Mouse (Mus musculus) embryonic facial prominence, embryonic 15.5 days (tissue): ENCODE measurements around the gene Vegfa. TPM values are rescaled to one million over a fixed set of nuclear protein-coding genes. Genes with fewer than 3 reads are reported as not detected.

Experiments used
- ATAC-seq: fragments of 200-750 bp; cut with Nextera tagmentation; 2 replicates; pipeline ENCODE4 v1.8.0; 2017; ENCODE audit warnings: low read depth, moderate TSS enrichment; ENCODE audit not compliant: insufficient number of reproducible peaks, low FRiP score, low TSS enrichment
- H3K27ac ChIP-seq: fragments of 300-500 bp; sonication (generic); replicated peaks from 2 replicates; pipeline ENCODE4 v1.5.1; 2015; ENCODE audit warnings: mild to moderate bottlenecking, inconsistent platforms
- H3K27me3 ChIP-seq: fragments of 300-500 bp; sonication (generic); 2 replicates; pipeline ENCODE4 v1.6.1; 2015; ENCODE audit warnings: inconsistent platforms
- H3K36me3 ChIP-seq: fragments of 300-500 bp; sonication (generic); 2 replicates; pipeline ENCODE4 v1.6.1; 2015; ENCODE audit warnings: mild to moderate bottlenecking, inconsistent platforms
- H3K4me1 ChIP-seq: fragments of 300-500 bp; sonication (generic); 2 replicates; pipeline ENCODE4 v1.6.1; 2015; ENCODE audit warnings: inconsistent platforms
- H3K4me2 ChIP-seq: fragments of 300-500 bp; sonication (generic); replicated peaks from 2 replicates; pipeline ENCODE4 v1.6.1; 2015; ENCODE audit warnings: mild to moderate bottlenecking, inconsistent platforms
- H3K4me3 ChIP-seq: fragments of 300-500 bp; sonication (generic); replicated peaks from 2 replicates; pipeline ENCODE4 v1.5.1; 2015; ENCODE audit warnings: mild to moderate bottlenecking, inconsistent platforms
- H3K9ac ChIP-seq: fragments of 300-500 bp; sonication (generic); 2 replicates; pipeline ENCODE4 v1.6.1; 2015; ENCODE audit warnings: inconsistent platforms
- H3K9me3 ChIP-seq: fragments of 300-500 bp; sonication (generic); replicated peaks from 2 replicates; pipeline ENCODE4 v1.6.1; 2016; ENCODE audit warnings: inconsistent platforms
- WGBS: fragments of 180-500 bp; shearing (Covaris S2); methylation state at CpG from one replicate; pipeline ENCODE4 v1.1.7; 2015; 5-methylcytosine and 5-hydroxymethylcytosine counted together
- polyA plus RNA-seq: library from polyadenylated mRNA; unstranded; fragments of >200 nt; fragmentation: Nextera tagmentation; extraction: Ambion mirVana; gene quantifications from 2 replicates; pipeline ENCODE4 v1.2.1, GENCODE M21; 2015

Gene Vegfa
- polyA plus RNA-seq, 1 experiment from 2014 or later = 4.6 TPM

GRCm38 (mm10) chr17:46014935-46015334 is 17.2 kb downstream of the Vegfa start:
- Histone ChIP-seq H3K4me2 (no peak overlapping the region), H3K9ac (no peak overlapping the region), H3K4me1 (no peaks in the 10 kb centered on the region), H3K9me3 (no peaks in the 10 kb centered on the region), H3K27me3 (no peaks in the 10 kb centered on the region), H3K27ac (no peak overlapping the region), H3K36me3 (peaks cover 46% of the 10 kb centered on the region), H3K4me3 (no peak overlapping the region)
- ATAC-seq = no peak
- WGBS = 82% methylated on average over 2 of the region's 2 CpGs

GRCm38 (mm10) chr17:46013549-46013948 is 18.6 kb downstream of the Vegfa start:
- H3K4me2 ChIP-seq = no peak overlapping the region
- H3K27me3 ChIP-seq = no peaks in the 10 kb centered on the region
- H3K9me3 ChIP-seq = no peaks in the 10 kb centered on the region
- no peak overlapping the region for H3K27ac ChIP-seq
- no peak overlapping the region for H3K9ac ChIP-seq
- H3K4me3 ChIP-seq = no peak overlapping the region
- ATAC-seq = no peak
- H3K36me3 ChIP-seq = peaks cover 32% of the 10 kb centered on the region
- H3K4me1 ChIP-seq = no peaks in the 10 kb centered on the region
- WGBS = 75% methylated on average over 15 of the region's 15 CpGs

DNA sequence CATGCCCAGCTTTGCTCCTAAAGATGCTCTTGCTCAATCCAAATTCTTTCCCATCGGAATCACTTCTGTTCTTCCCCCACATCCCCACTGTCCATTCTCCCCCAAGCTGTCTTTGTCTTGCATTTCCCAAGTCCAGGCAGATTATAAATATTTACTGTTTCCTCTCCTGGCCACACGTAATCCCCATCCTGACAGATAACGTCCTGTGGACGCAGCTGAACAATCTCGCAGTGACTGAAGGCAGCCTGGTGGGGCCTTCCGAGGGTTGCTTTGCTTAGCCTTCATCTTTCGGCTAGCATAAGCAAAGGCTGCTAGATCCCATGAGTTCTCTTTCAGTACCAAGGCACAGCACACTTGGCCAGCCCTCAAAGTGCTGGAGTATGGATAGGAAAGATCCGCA is 20.0 kb downstream of the Vegfa start:
- no peak overlapping the region for H3K9ac ChIP-seq
- no peaks in the 10 kb centered on the region for H3K4me1 ChIP-seq
- no peak overlapping the region for H3K4me3 ChIP-seq
- no peak overlapping the region for H3K27ac ChIP-seq
- no peaks in the 10 kb centered on the region for H3K27me3 ChIP-seq
- H3K36me3 ChIP-seq = peaks cover 20% of the 10 kb centered on the region
- WGBS = 77% methylated on average over 8 of the region's 8 CpGs
- H3K4me2 ChIP-seq = no peak overlapping the region
- no peaks in the 10 kb centered on the region for H3K9me3 ChIP-seq
- ATAC-seq = no peak

DNA sequence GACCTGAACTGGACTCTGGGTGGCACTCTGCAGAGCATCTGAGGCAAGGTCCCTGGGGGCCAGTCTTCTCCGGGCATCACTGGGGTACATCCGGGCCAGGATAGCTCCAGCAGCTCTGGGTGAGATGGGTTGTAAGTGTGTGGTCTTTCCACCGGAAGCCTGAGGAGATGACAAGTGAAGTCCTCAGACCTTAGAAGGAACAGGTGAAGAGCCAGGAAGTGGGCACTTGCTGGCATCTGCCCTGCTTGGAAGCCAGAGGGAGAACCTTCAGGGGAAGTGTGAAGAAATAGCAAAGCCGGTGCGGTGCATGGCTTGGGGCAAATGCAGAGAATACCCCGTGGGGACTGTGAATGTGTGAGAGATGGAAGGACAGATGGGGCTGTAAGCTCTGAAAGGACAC is 21.7 kb downstream of the Vegfa start:
- Histone ChIP-seq H3K36me3 (peaks cover 7% of the 10 kb centered on the region), H3K9ac (no peak overlapping the region), H3K4me2 (no peak overlapping the region), H3K9me3 (no peaks in the 10 kb centered on the region), H3K4me1 (no peaks in the 10 kb centered on the region), H3K27me3 (no peaks in the 10 kb centered on the region), H3K27ac (no peak overlapping the region), H3K4me3 (no peak overlapping the region)
- no peak for ATAC-seq
- WGBS = 83% methylated on average over 6 of the region's 6 CpGs

- ATAC-seq = no peak
Measured at GRCm38 (mm10) chr17:46009182-46009581, 23.0 kb downstream of the Vegfa start.

GRCm38 (mm10) chr17:46005458-46005857 is 26.7 kb downstream of the Vegfa start:
- H3K4me3 ChIP-seq = no peak overlapping the region
- ATAC-seq = no peak
- H3K4me1 ChIP-seq = no peaks in the 10 kb centered on the region
- H3K9ac ChIP-seq = no peak overlapping the region
- H3K4me2 ChIP-seq = no peak overlapping the region
- WGBS = 70% methylated on average over 3 of the region's 3 CpGs
- no peaks in the 10 kb centered on the region for H3K36me3 ChIP-seq
- H3K9me3 ChIP-seq = no peaks in the 10 kb centered on the region
- no peak overlapping the region for H3K27ac ChIP-seq
- H3K27me3 ChIP-seq = no peaks in the 10 kb centered on the region

More at GRCm38 (mm10) chr17:46009182-46009581, 23.0 kb downstream of the Vegfa start:
- Histone ChIP-seq H3K27ac (no peak overlapping the region), H3K9me3 (no peaks in the 10 kb centered on the region), H3K4me1 (no peaks in the 10 kb centered on the region), H3K9ac (no peak overlapping the region), H3K4me2 (no peak overlapping the region), H3K36me3 (no peaks in the 10 kb centered on the region), H3K4me3 (no peak overlapping the region), H3K27me3 (no peaks in the 10 kb centered on the region)
- WGBS = 62% methylated on average over 7 of the region's 7 CpGs

DNA sequence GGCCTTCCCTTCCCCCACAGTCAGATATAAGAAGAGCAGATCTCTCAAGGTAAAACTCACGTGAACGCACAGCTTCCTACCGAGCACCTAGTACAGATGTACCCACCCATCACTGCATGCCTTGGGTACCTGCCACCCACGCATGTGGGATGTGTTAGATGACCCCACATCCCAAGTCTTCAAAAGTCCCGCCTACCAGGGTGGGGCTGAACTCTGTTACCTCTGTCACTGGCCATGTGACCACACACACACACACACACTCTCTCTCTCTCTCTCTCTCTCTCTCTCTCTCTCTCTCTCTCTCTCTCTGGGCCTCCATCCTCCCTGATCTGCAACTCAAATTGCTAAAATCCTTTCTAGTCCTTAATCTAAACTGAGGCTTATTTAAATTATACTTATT is 27.7 kb downstream of the Vegfa start:
- Histone ChIP-seq H3K36me3 (no peaks in the 10 kb centered on the region), H3K27me3 (no peaks in the 10 kb centered on the region), H3K9ac (no peak overlapping the region), H3K4me3 (no peak overlapping the region), H3K4me1 (no peaks in the 10 kb centered on the region), H3K4me2 (no peak overlapping the region), H3K9me3 (no peaks in the 10 kb centered on the region), H3K27ac (no peak overlapping the region)
- ATAC-seq = no peak
- WGBS = 69% methylated on average over 5 of the region's 5 CpGs

DNA sequence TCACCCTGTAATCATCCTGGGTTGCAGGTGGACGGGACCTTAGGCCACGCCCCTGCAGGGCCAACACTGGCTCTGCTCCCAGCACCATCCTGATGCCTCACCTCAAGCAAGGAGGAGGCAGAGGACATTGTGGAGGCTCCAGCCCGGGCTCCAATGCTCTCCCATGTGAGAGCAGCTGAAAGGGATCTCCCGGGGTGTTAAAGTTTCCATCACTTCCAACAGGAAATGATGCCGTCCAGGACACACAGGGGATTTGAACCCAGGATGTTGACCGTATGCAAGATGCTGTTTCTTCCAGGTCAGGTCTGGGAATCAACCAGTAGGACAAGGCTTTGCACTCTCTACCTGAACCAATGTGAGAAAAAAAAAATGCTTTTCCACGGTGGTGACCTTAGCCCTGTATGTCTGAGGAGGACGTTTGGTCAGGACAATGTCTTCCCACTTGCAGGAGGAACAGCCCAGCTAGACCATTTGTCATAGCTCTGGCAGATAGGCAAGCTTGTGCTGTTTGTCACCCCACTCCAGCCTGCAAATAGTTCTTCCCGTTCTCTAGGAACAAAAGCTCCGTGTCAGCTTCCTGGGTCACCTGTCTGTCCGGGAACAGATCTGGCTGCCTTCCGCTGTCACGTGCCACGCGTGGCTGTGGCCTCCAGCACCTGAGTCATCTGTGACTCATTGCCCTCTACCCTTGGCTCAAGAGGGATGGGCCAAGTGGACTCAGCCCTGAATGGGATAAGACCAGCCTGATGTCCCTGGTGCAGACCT is 28.3 kb downstream of the Vegfa start:
- H3K4me1 ChIP-seq = no peaks in the 10 kb centered on the region
- no peaks in the 10 kb centered on the region for H3K27me3 ChIP-seq
- ATAC-seq = no peak; the same call in 1 of the 2 replicates
- H3K4me3 ChIP-seq = no peak overlapping the region
- H3K9ac ChIP-seq = no peak overlapping the region
- H3K4me2 ChIP-seq = no peak overlapping the region
- 72% methylated on average over 15 of the region's 15 CpGs for WGBS
- H3K9me3 ChIP-seq = no peaks in the 10 kb centered on the region
- no peak overlapping the region for H3K27ac ChIP-seq
- no peaks in the 10 kb centered on the region for H3K36me3 ChIP-seq

GRCm38 (mm10) chr17:45999366-45999940 is 32.7 kb downstream of the Vegfa start:
- 74% methylated on average over 9 of the region's 9 CpGs for WGBS
- Histone ChIP-seq H3K4me1 (no peaks in the 10 kb centered on the region), H3K27me3 (no peaks in the 10 kb centered on the region), H3K4me2 (no peak overlapping the region), H3K36me3 (no peaks in the 10 kb centered on the region), H3K9me3 (no peaks in the 10 kb centered on the region), H3K27ac (no peak overlapping the region), H3K9ac (no peak overlapping the region), H3K4me3 (no peak overlapping the region)
- ATAC-seq = no peak

GRCm38 (mm10) chr17:45998363-45998762 is 33.8 kb downstream of the Vegfa start:
- Histone ChIP-seq H3K27me3 (no peaks in the 10 kb centered on the region), H3K4me2 (no peak overlapping the region), H3K9ac (no peak overlapping the region), H3K27ac (no peak overlapping the region), H3K9me3 (no peaks in the 10 kb centered on the region), H3K36me3 (no peaks in the 10 kb centered on the region), H3K4me3 (no peak overlapping the region), H3K4me1 (no peaks in the 10 kb centered on the region)
- WGBS = 39% methylated on average over 6 of the region's 6 CpGs
- ATAC-seq = no peak

DNA sequence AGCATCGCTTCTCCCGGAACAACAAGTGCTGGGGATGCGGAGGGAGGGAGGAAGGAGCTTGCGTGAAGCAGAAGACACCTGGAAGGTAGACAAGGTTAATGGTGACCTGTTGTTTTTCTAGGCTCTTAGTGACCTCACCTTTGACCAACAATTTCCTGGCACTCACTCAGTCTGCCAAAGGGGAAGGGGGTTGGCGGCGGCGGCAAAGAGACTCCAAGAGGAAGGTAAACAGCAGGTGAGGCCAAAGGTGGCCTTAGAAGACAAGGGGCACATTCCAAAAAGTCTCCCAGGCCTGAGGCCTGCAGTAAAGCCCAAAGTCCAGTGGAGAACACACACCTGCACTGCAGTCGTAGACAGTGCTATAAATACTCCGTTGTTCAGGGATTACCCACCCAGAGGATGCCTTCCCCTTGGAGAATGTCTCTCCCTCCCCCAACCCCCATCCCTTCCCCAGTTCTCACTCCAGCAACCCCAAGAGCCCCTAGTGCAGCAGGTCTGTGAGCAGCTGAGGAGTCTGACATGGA is 35.2 kb downstream of the Vegfa start:
- Histone ChIP-seq H3K9ac (no peak overlapping the region), H3K27me3 (no peaks in the 10 kb centered on the region), H3K4me2 (no peak overlapping the region), H3K36me3 (no peaks in the 10 kb centered on the region), H3K4me3 (no peak overlapping the region), H3K9me3 (no peaks in the 10 kb centered on the region), H3K4me1 (no peaks in the 10 kb centered on the region), H3K27ac (no peak overlapping the region)
- WGBS = 80% methylated on average over 9 of the region's 9 CpGs
- ATAC-seq = no peak
